Mouse (Mus musculus) layer of hippocampus, postnatal 10 days (tissue): ENCODE results near the gene Mon2. TPM values are rescaled to one million over a fixed set of nuclear protein-coding genes. Genes with fewer than 3 reads are reported as not detected.
"Not testable (repeated sequence)": the region's sequence is repeated elsewhere in the genome, so short reads cannot be mapped to it uniquely, and the experiment has no call there.

Source experiments
- DNase-seq, 2 experiments: peaks; one replicate each; pipeline ENCODE4 v3.0.0; 2021; ENCODE audit warnings: low spot score in 2 of 2
- microRNA-seq, 2 experiments: library from miRNA; unstranded; fragments of <30 nt; microRNA quantifications; one replicate each; pipeline ENCODE4 v1.2.0; 2021
- total RNA-seq, 2 experiments: library from RNA; stranded (reverse); gene quantifications; 2 replicates each; pipeline ENCODE4 v1.2.3; 2021

Gene Mon2
- total RNA-seq, 2 experiments from 2014 or later = 73.7 to 94.9 TPM

- not testable (repeated sequence) for DNase-seq
Measured at GRCm38 (mm10) chr10:122965650-122966049, 110.7 kb downstream of the Mon2 start.

GRCm38 (mm10) chr10:122964241-122964636 lies 112.1 kb downstream of the Mon2 start:
- no peak for DNase-seq

GRCm38 (mm10) chr10:122963463-122964240 lies 112.7 kb downstream of the Mon2 start:
- DNase-seq = peak; percentile 47 to 53

GRCm38 (mm10) chr10:122962651-122963050 lies 113.7 kb downstream of the Mon2 start:
- no peak for DNase-seq

- peak; percentile 23 to 29 for DNase-seq
Measured at GRCm38 (mm10) chr10:122961494-122961893, 114.8 kb downstream of the Mon2 start.

GRCm38 (mm10) chr10:122960738-122961137 lies 115.6 kb downstream of the Mon2 start:
- DNase-seq = no peak

- DNase-seq = no peak
Measured at GRCm38 (mm10) chr10:122960216-122960615, 116.1 kb downstream of the Mon2 start.

- no peak for DNase-seq
Measured at GRCm38 (mm10) chr10:122958699-122959098, 117.6 kb downstream of the Mon2 start.

GRCm38 (mm10) chr10:122957918-122958317 lies 118.4 kb downstream of the Mon2 start:
- no peak for DNase-seq

- DNase-seq = no peak
Measured at GRCm38 (mm10) chr10:122953576-122953975, 122.7 kb downstream of the Mon2 start.

GRCm38 (mm10) chr10:122950966-122951365 lies 125.3 kb downstream of the Mon2 start:
- no peak for DNase-seq

- no peak for DNase-seq
Measured at GRCm38 (mm10) chr10:122944888-122945287, 131.4 kb downstream of the Mon2 start.

GRCm38 (mm10) chr10:122943824-122944223 lies 132.5 kb downstream of the Mon2 start:
- DNase-seq = no peak

- DNase-seq = no peak
Measured at GRCm38 (mm10) chr10:122942771-122943170, 133.5 kb downstream of the Mon2 start.

Small RNA genes within 50 kb of the gene (microRNA-seq; reads per million reads assigned to microRNA genes)
- gene Mirlet7i = 70,958 to 77,731 reads per million in 2 experiments

Other genes with a start within 250 kb of the Mon2 start
- 100 to 1,000 TPM in 1 of 2 experiments, 10 to 100 TPM in 1; 98.7 to 105 TPM for gene Usp15, start 120.5 kb upstream of the Mon2 start, total RNA-seq
- 10 to 100 TPM; 49.0 to 52.0 TPM for gene Fam19a2, start 187.5 kb upstream of the Mon2 start, total RNA-seq